Mouse (Mus musculus) bone marrow, adult 2 months (tissue): ENCODE data around the gene Tcam1.

Source experiments
- CTCF ChIP-seq: fragments of 200-500 bp; IDR thresholded peaks from 2 replicates; pipeline ENCODE4 v1.5.1; 2011; ENCODE audit warnings: low read length, control low read depth; ENCODE audit not compliant: control insufficient read depth, insufficient read depth
- POLR2A ChIP-seq: fragments of 200-500 bp; IDR thresholded peaks from 2 replicates; pipeline ENCODE4 v1.6.1; 2011; ENCODE audit warnings: low read depth, mild to moderate bottlenecking, control low read depth, low read length, borderline replicate concordance; ENCODE audit not compliant: control insufficient read depth

DNA sequence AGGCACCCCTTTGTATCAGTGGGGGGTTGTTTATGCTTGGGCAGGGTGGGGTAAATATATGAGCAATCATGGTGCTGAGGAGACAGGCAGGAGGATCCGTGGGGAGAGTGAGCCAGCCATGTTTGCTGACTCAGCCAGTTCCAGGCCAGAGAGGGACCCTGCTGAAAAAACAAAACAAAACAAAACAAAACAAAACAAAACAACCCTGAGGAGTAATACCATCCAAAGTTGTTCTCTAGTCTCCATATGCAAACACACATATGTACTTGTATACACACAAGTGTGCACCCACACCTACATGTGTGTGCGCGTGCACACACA, 29.6 kb downstream of the Tcam1 start:
- TF ChIP-seq CTCF = no peak
- TF ChIP-seq POLR2A = no peak
